Mouse (Mus musculus) heart, adult 2 months (tissue): Measurements from ENCODE around the gene C1ql3.

ENCODE experiments used
- EP300 ChIP-seq: fragments of 200-500 bp; IDR thresholded peaks from 2 replicates; pipeline ENCODE4 v1.6.1; 2011; ENCODE audit warnings: low read depth, low read length, control low read depth; ENCODE audit not compliant: insufficient read depth
- POLR2A ChIP-seq: fragments of 200-500 bp; IDR thresholded peaks from 2 replicates; pipeline ENCODE4 v1.6.1; 2011; ENCODE audit warnings: mild to moderate bottlenecking, low read depth, low read length, control low read depth; ENCODE audit not compliant: insufficient read depth

DNA sequence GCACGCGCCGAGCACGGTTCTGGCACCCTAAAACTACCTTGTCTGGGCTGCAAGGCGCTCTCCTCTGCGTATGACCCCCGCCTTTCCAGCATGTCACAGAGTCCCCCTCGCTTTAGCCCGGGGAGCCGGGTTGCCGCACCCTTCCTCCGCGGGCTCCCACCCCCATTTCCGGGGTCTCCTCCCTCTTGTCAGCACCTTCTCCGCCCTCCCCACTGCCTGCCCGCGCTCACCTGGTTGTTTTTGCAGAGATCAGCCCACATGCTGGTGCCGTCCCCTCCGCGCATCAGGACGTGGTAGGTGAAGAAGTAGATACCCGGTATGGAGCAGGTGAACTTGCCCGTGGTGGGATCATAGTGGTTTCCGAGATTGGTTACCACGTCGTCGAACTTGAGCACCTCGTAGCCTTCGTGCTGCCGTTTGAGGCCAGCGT, 1.6 kb downstream of the C1ql3 start:
- TF ChIP-seq POLR2A (no peak), EP300 (no peak)
